Mouse (Mus musculus): ENCODE measurements around the gene Tiam1. TPM values are rescaled to one million over a fixed set of nuclear protein-coding genes. Genes with fewer than 3 reads are reported as not detected.

The Tiam1 gene
- 24.5 and 28.4 TPM in 2 replicates for polyA plus RNA-seq (2014; fragmentation: Nextera tagmentation; extraction: Ambion mirVana)

DNA sequence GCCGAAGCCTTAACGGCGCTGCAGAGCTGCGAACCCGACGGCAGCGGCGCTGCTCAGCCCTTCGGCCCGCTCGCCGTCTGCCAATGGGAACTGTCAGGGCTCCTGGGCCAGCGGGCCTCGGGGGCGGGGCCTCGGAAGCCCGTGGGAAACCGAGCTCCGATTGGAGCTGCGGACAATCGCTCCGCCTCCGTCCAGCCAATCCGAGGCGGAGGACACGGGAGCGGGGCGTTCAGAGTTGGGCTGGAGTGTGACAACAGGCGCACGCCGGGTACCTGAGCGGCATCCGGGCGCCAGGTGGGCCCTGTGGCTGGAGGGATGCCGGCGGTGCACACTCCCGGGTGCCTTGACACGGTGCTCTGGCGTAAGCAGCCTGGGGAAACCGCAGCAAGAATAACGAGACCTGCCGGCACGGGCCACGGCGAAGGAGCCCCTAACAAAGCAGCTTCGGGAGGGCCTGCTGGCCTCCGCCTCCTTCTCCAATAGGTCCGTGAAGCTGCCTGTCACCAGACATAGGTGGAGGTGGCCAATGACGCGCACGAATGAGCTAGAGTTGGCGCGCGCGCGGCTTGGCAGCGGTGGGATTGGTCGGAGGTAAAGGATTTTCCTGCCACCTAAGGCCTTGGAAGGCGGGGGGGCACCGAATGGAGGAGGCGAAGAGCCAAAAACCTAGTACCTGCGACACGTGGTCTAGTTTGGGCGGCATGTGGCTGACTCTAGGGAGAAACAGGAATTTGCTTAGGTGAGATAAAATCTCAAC is at the start of gene Tiam1:
Gene Tiam1 (minus strand): TSS at position 10 of the 757 bp plus-strand sequence.
- Histone ChIP-seq H3K27ac (ENCODE audit: low read depth, low read length) (peak within 1 kb of the TSS; percentile 87), H3K9ac (ENCODE audit: low read depth, low read length) (peak within 1 kb of the TSS; percentile 76), H3K9me3 (ENCODE audit: control insufficient read depth, low read length) (no peaks in the 10 kb centered on the region), H3K4me3 (ENCODE audit: low read length) (peak within 1 kb of the TSS; percentile 69), H3K4me1 (ENCODE audit: control insufficient read depth, insufficient read depth, low read length) (peaks cover 19% of the 10 kb centered on the region), H3K36me3 (ENCODE audit: control insufficient read depth, insufficient read depth, low read length) (no peaks in the 10 kb centered on the region), H3K27me3 (ENCODE audit: control insufficient read depth, insufficient read depth, low read length) (no peaks in the 10 kb centered on the region), H3K4me2 (replicated peaks; ENCODE audit: low read depth, low read length) (peak within 1 kb of the TSS; percentile 95)
- peak; percentile 96 for ATAC-seq (ENCODE audit: low FRiP score, low TSS enrichment)
- under 1% methylated on average over 64 of the region's 64 CpGs for WGBS

DNA sequence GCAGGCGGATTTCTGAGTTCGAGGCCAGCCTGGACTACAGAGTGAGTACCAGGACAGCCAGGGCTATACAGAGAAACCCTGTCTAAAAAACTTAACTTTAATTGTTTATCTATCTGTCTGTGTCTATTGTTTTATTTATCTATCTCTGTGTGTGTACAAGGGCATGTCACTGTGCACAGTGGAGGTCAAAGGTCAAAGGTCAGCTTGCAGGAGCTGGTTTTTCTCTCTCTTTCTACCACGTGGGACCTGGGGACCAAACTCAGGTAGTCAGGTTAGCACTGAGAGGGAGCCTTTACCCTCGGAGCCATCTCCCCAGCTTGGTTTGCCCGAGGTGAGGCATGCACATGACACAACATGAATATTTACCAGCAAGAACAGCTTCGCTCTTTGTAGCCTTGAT is 47.7 kb upstream of the Tiam1 start:
- no peaks in the 10 kb centered on the region for H3K27me3 ChIP-seq (ENCODE audit: control insufficient read depth, insufficient read depth, low read length)
- no peak for ATAC-seq (ENCODE audit: low FRiP score, low TSS enrichment)
- no peak overlapping the region for H3K4me3 ChIP-seq (ENCODE audit: low read length)
- peaks cover 6% of the 10 kb centered on the region; the same call in 1 of the 2 replicates for H3K4me1 ChIP-seq (ENCODE audit: control insufficient read depth, insufficient read depth, low read length)
- no peaks in the 10 kb centered on the region for H3K36me3 ChIP-seq (ENCODE audit: control insufficient read depth, insufficient read depth, low read length)
- no peak overlapping the region for H3K9ac ChIP-seq (ENCODE audit: low read depth, low read length)
- no peaks in the 10 kb centered on the region for H3K9me3 ChIP-seq (ENCODE audit: control insufficient read depth, low read length)
- 75% methylated on average over 6 of the region's 6 CpGs for WGBS
- no peak overlapping the region for H3K27ac ChIP-seq (ENCODE audit: low read depth, low read length)
- no peak overlapping the region for H3K4me2 ChIP-seq (replicated peaks; ENCODE audit: low read depth, low read length)

DNA sequence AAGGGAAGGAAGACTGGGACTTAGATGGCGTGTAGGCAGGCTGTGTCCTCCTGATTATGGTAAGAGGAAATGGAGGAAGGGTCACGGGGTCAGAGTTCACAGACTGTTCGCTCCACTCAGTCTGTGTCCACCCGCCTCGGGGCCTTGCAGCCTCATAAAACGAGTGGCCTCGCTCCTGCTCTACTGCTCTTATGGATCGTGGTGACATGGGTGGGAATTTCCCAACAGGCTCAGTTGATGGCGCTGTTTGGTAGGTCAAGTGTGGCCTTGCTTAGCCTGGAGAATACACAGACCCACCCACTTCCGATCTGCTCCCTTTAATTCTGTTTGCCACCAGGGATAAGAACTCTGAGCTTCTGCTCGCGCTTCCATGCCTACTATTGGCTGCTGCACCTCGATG is 43.9 kb upstream of the Tiam1 start:
- Histone ChIP-seq H3K4me3 (ENCODE audit: low read length) (no peak overlapping the region), H3K4me1 (ENCODE audit: control insufficient read depth, insufficient read depth, low read length) (peaks cover 6% of the 10 kb centered on the region; the same call in 1 of the 2 replicates), H3K4me2 (replicated peaks; ENCODE audit: low read depth, low read length) (no peak overlapping the region), H3K27me3 (ENCODE audit: control insufficient read depth, insufficient read depth, low read length) (no peaks in the 10 kb centered on the region), H3K27ac (ENCODE audit: low read depth, low read length) (no peak overlapping the region), H3K9me3 (ENCODE audit: control insufficient read depth, low read length) (no peaks in the 10 kb centered on the region), H3K9ac (ENCODE audit: low read depth, low read length) (no peak overlapping the region), H3K36me3 (ENCODE audit: control insufficient read depth, insufficient read depth, low read length) (no peaks in the 10 kb centered on the region)
- ATAC-seq (ENCODE audit: low FRiP score, low TSS enrichment), result peak; percentile 68
- WGBS, result 20% methylated on average over 13 of the region's 13 CpGs

DNA sequence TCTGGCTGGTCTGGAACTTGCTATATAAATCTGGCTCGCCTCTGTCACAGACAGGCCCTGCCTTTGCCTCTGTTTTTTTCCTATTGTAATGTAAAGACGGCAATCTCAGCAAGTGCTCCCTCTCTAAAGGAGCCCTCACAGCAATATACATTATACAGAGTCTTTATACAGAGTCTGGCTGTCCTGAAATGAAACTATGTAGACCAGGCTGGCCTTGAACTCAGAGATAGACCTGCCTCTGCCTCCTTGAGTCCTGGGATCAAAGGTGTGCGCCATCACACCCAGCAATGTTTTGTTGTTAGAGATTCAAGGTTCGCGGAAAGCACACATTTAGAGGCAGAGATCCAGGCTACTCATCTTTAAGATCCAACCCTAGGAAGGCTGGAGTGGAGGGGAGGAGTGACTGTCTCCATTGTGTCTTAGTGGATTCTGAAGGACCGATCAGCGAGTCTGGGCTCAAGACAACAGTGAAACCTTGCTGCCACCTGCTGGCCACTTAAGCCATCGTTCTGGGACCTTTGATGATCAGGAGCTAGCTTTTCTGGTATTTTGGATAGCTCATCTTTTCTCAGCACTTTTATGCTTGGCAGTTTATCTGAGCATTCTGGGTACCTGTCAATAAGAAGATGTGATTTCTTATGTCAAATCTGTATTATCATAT is 42.5 kb upstream of the Tiam1 start:
- H3K9ac ChIP-seq (ENCODE audit: low read depth, low read length), result no peak overlapping the region
- H3K27ac ChIP-seq (ENCODE audit: low read depth, low read length), result no peak overlapping the region
- H3K4me1 ChIP-seq (ENCODE audit: control insufficient read depth, insufficient read depth, low read length), result peaks cover 6% of the 10 kb centered on the region; the same call in 1 of the 2 replicates
- WGBS, result 47% methylated on average over 8 of the region's 8 CpGs
- H3K4me2 ChIP-seq (replicated peaks; ENCODE audit: low read depth, low read length), result no peak overlapping the region
- ATAC-seq (ENCODE audit: low FRiP score, low TSS enrichment), result peak; percentile 41; the same call in 1 of the 2 replicates
- no peaks in the 10 kb centered on the region for H3K27me3 ChIP-seq (ENCODE audit: control insufficient read depth, insufficient read depth, low read length)
- H3K36me3 ChIP-seq (ENCODE audit: control insufficient read depth, insufficient read depth, low read length), result no peaks in the 10 kb centered on the region
- no peaks in the 10 kb centered on the region for H3K9me3 ChIP-seq (ENCODE audit: control insufficient read depth, low read length)
- no peak overlapping the region for H3K4me3 ChIP-seq (ENCODE audit: low read length)

DNA sequence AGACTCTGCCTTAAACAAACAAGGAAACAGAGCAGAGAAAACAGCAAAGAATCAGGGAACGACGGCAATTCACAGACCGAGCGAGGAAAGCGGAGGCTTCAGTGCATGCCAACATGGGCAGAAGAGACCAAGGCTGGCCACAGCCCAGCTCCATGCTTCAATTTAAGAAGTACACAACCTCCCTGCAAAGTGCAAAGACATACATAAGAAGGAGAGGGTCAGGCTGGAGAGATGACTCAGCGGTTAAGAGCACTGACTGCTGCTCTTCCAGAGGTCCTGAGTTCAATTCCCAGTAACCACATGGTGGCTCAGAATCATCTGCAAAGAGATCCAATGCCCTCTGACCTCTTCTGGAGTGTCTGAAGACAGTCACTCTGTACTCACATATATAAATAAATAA is 40.6 kb upstream of the Tiam1 start:
- Histone ChIP-seq H3K27me3 (ENCODE audit: control insufficient read depth, insufficient read depth, low read length) (no peaks in the 10 kb centered on the region), H3K9ac (ENCODE audit: low read depth, low read length) (no peak overlapping the region), H3K36me3 (ENCODE audit: control insufficient read depth, insufficient read depth, low read length) (no peaks in the 10 kb centered on the region), H3K4me2 (replicated peaks; ENCODE audit: low read depth, low read length) (no peak overlapping the region), H3K4me3 (ENCODE audit: low read length) (no peak overlapping the region), H3K4me1 (ENCODE audit: control insufficient read depth, insufficient read depth, low read length) (peaks cover 6% of the 10 kb centered on the region; the same call in 1 of the 2 replicates), H3K9me3 (ENCODE audit: control insufficient read depth, low read length) (no peaks in the 10 kb centered on the region), H3K27ac (ENCODE audit: low read depth, low read length) (no peak overlapping the region)
- WGBS, result 70% methylated on average over 6 of the region's 6 CpGs
- no peak for ATAC-seq (ENCODE audit: low FRiP score, low TSS enrichment)

DNA sequence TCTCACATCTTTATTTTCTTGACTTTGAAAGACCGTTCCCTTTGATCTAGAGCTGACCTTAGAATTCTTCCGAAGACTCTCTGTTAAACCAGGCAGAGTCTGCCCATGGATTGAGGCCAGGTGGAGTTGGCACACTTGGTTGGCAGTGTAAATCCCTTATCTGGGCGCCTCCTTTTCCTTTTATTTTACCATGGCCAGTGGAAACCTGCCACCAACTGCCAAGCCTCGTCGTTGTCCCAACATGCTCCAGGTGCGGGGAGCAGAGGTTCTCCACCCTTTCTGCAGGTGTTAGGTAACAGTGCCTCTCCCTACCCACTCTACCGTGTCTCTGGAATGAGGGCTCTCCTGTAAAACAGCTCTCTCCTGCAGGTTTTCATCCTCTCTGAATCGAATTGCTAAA is 38.1 kb upstream of the Tiam1 start:
- no peaks in the 10 kb centered on the region for H3K36me3 ChIP-seq (ENCODE audit: control insufficient read depth, insufficient read depth, low read length)
- ATAC-seq (ENCODE audit: low FRiP score, low TSS enrichment), result no peak
- H3K9ac ChIP-seq (ENCODE audit: low read depth, low read length), result no peak overlapping the region
- no peak overlapping the region for H3K4me2 ChIP-seq (replicated peaks; ENCODE audit: low read depth, low read length)
- H3K27me3 ChIP-seq (ENCODE audit: control insufficient read depth, insufficient read depth, low read length), result no peaks in the 10 kb centered on the region
- no peaks in the 10 kb centered on the region for H3K9me3 ChIP-seq (ENCODE audit: control insufficient read depth, low read length)
- WGBS, result 80% methylated on average over 8 of the region's 8 CpGs
- no peak overlapping the region for H3K4me3 ChIP-seq (ENCODE audit: low read length)
- no peaks in the 10 kb centered on the region for H3K4me1 ChIP-seq (ENCODE audit: control insufficient read depth, insufficient read depth, low read length)
- no peak overlapping the region for H3K27ac ChIP-seq (ENCODE audit: low read depth, low read length)

DNA sequence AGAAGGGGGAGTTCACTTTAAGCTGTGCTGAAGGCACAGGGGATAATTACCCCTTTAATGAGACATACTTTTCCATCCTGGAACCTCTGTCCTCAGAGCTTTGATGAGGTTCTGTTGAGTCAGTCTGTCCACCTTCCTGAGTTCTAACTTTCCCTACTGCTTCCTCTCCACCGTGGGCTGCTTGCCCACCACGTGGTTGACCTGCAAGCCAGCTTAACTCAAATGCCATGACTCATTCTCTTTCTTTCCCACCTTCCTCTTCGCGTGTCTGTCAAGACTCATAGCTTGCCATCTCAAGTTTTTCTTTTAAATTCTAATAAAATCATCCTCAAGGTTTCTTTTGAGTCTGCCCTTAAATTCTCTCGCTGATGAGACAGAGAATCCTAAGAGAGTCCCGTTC is 37.4 kb upstream of the Tiam1 start:
- H3K27ac ChIP-seq (ENCODE audit: low read depth, low read length), result no peak overlapping the region
- no peaks in the 10 kb centered on the region for H3K36me3 ChIP-seq (ENCODE audit: control insufficient read depth, insufficient read depth, low read length)
- 84% methylated on average over 6 of the region's 6 CpGs for WGBS
- no peak overlapping the region for H3K4me2 ChIP-seq (replicated peaks; ENCODE audit: low read depth, low read length)
- H3K27me3 ChIP-seq (ENCODE audit: control insufficient read depth, insufficient read depth, low read length), result no peaks in the 10 kb centered on the region
- no peak overlapping the region for H3K4me3 ChIP-seq (ENCODE audit: low read length)
- no peak overlapping the region for H3K9ac ChIP-seq (ENCODE audit: low read depth, low read length)
- H3K4me1 ChIP-seq (ENCODE audit: control insufficient read depth, insufficient read depth, low read length), result no peaks in the 10 kb centered on the region
- no peak for ATAC-seq (ENCODE audit: low FRiP score, low TSS enrichment)
- H3K9me3 ChIP-seq (ENCODE audit: control insufficient read depth, low read length), result no peaks in the 10 kb centered on the region

DNA sequence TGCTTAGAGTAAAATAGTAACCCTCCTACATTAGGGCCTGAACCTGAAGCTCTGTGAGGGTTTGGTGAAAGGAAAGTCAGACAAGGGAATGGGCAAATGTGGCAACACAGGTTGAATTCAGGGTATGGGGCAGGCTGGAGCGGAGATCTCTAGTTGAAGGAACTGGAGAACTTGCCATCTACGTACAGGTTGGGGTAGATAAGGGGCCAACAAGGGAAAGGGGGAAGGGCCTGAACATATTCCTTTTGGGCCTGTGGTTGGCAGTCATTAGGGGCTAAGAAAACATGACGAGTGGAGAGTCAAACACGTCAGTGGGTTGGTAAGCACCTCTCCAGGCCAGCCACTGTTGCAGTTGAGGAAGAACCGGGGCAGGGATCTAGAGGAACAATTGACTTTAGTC is 36.3 kb upstream of the Tiam1 start:
- Histone ChIP-seq H3K9ac (ENCODE audit: low read depth, low read length) (no peak overlapping the region), H3K4me2 (replicated peaks; ENCODE audit: low read depth, low read length) (no peak overlapping the region), H3K4me3 (ENCODE audit: low read length) (no peak overlapping the region), H3K27me3 (ENCODE audit: control insufficient read depth, insufficient read depth, low read length) (no peaks in the 10 kb centered on the region), H3K9me3 (ENCODE audit: control insufficient read depth, low read length) (no peaks in the 10 kb centered on the region), H3K36me3 (ENCODE audit: control insufficient read depth, insufficient read depth, low read length) (no peaks in the 10 kb centered on the region), H3K4me1 (ENCODE audit: control insufficient read depth, insufficient read depth, low read length) (no peaks in the 10 kb centered on the region), H3K27ac (ENCODE audit: low read depth, low read length) (no peak overlapping the region)
- no peak for ATAC-seq (ENCODE audit: low FRiP score, low TSS enrichment)
- 89% methylated on average over 5 of the region's 5 CpGs for WGBS

DNA sequence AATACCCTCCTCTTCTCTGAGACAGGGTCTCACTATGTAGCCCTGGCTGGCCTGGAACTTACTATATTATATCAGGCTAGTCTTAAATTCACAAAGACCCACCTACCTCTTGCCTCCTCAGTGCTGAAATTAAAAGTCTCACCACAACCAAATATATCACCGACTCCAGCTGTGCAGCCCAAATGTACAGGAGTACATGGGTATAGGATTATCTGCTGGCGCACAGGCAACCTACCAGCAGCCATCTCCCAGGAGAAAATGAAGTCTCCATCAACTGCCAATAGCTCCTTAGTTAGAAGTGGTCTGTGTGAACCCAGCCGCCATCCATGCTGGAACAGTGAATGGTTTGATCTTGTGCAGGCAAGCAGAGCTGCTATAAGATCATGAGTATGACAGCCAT is 34.8 kb upstream of the Tiam1 start:
- Histone ChIP-seq H3K4me2 (replicated peaks; ENCODE audit: low read depth, low read length) (no peak overlapping the region), H3K9ac (ENCODE audit: low read depth, low read length) (no peak overlapping the region), H3K4me1 (ENCODE audit: control insufficient read depth, insufficient read depth, low read length) (no peaks in the 10 kb centered on the region), H3K27me3 (ENCODE audit: control insufficient read depth, insufficient read depth, low read length) (no peaks in the 10 kb centered on the region), H3K36me3 (ENCODE audit: control insufficient read depth, insufficient read depth, low read length) (no peaks in the 10 kb centered on the region), H3K9me3 (ENCODE audit: control insufficient read depth, low read length) (no peaks in the 10 kb centered on the region), H3K4me3 (ENCODE audit: low read length) (no peak overlapping the region), H3K27ac (ENCODE audit: low read depth, low read length) (no peak overlapping the region)
- 93% methylated on average over 3 of the region's 3 CpGs for WGBS
- ATAC-seq (ENCODE audit: low FRiP score, low TSS enrichment), result no peak

Data from kidney, embryonic 14.5 days (tissue).